Mouse (Mus musculus) cerebellum, adult 2 months (tissue): ENCODE data around the gene Aqp11. TPM values are rescaled to one million over a fixed set of nuclear protein-coding genes. Genes with fewer than 3 reads are reported as not detected.

Experiments used
- DNase-seq, 2 experiments: peaks; one replicate each; pipeline ENCODE4 v3.0.0; 2021
- H3K27ac ChIP-seq: fragments of 200-500 bp; 2 replicates; pipeline ENCODE4 v1.5.1; 2012; ENCODE audit warnings: low read length, control low read depth, inconsistent platforms; ENCODE audit not compliant: insufficient read depth
- H3K27me3 ChIP-seq: fragments of 200-500 bp; 2 replicates; pipeline ENCODE4 v1.6.1; 2012; ENCODE audit warnings: inconsistent platforms, mild to moderate bottlenecking, low read length, moderate library complexity; ENCODE audit not compliant: control insufficient read depth, insufficient read depth
- H3K4me1 ChIP-seq: fragments of 200-500 bp; 2 replicates; pipeline ENCODE4 v1.6.1; 2011; ENCODE audit warnings: low read length; ENCODE audit not compliant: control insufficient read depth, insufficient read depth
- H3K4me3 ChIP-seq: fragments of 200-500 bp; replicated peaks from 2 replicates; pipeline ENCODE3; 2011; ENCODE audit warnings: mild to moderate bottlenecking, low read depth, low read length, control low read depth; ENCODE audit not compliant: insufficient read depth
- CTCF ChIP-seq: fragments of 200-500 bp; IDR thresholded peaks from 2 replicates; pipeline ENCODE4 v1.5.1; 2011; ENCODE audit warnings: low read depth, mild to moderate bottlenecking, control low read depth, low read length, moderate library complexity, borderline replicate concordance; ENCODE audit not compliant: insufficient read depth
- POLR2A ChIP-seq: fragments of 200-500 bp; IDR thresholded peaks from 2 replicates; pipeline ENCODE4 v1.6.1; 2011; ENCODE audit warnings: low read length, control low read depth, borderline replicate concordance; ENCODE audit not compliant: insufficient read depth
- WGBS: fragments of 180-500 bp; shearing (Covaris S2); methylation state at CpG from one replicate; pipeline ENCODE4 v1.1.7; 2018; 5-methylcytosine and 5-hydroxymethylcytosine counted together
- polyA plus RNA-seq: library from polyadenylated mRNA; depleted of rRNA; stranded (reverse); fragments of >200 nt; gene quantifications from 2 replicates; pipeline ENCODE4 v1.2.3, GENCODE M21; 2012

The Aqp11 gene
- polyA plus RNA-seq, 1 experiment, result 13.9 TPM

DNA sequence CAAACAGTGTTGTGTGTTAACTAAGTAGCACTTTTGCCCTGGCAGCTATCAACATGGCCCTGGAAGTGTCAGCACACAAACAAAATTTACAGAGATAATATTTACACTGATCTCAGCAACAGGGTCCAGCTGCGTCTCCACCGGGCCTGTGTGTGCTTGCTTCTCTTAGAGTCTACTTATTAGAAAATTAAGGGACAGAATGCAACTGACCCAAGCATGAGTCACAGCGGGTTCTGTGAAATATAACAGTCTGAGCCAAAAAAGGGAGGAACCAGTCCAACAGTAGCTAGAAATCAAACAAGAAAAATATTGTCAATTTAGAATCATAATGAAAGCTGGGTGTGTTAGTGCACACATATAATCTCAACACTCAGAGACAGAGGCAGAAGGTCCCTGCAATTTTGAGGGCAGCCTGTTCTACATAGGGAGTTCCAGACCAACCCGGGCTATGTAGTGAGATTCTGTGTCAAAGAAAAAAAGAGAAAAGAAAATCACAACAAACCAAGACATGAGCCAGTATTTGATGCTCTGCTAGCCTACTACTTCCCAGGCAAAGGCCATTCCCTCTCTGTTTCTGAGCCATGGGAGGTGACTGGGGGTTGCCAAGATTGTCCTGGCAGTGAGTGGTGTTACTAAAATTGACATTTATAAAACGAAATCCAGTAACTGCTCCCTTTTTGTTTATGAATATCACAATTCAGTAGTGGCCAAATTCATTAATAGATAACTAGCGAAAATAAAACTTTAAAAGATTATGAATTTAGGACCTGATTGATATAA lies 32.9 kb upstream of the Aqp11 start:
- H3K4me3 ChIP-seq, result no peak overlapping the region
- peak; percentile 35 to 67 for DNase-seq
- H3K4me1 ChIP-seq, result peaks cover 21% of the 10 kb centered on the region; the same call in 1 of the 2 replicates
- peak overlapping the region; percentile 2; the same call in 1 of the 2 replicates for H3K27ac ChIP-seq
- H3K27me3 ChIP-seq, result no peaks in the 10 kb centered on the region
- WGBS, result 19% methylated on average over 6 of the region's 6 CpGs
- TF ChIP-seq CTCF (no peak), POLR2A (no peak)

DNA sequence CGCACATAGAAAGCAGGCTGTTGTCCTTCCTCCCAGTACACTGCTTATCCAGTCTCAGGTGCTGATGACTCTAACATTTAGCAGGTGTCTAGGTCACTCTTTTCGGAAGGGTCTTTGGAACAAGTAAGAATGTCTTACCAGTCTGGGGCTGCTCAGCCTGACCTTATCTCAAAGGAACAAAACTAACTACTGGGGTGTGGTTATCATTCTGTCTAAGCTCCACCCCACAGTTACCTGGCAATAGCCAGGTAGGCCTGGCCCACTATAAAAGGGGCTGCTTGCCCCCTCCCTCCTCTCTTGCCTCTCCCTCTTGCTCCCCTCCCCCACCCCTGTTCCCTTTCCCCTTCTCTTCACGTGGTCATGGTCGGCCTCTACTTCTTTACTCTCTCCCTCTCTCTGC lies 30.9 kb upstream of the Aqp11 start:
- TF ChIP-seq POLR2A (no peak), CTCF (no peak)
- peaks cover 21% of the 10 kb centered on the region; the same call in 1 of the 2 replicates for H3K4me1 ChIP-seq
- no peak overlapping the region for H3K4me3 ChIP-seq
- H3K27ac ChIP-seq, result no peak overlapping the region
- DNase-seq, result no peak
- 84% methylated on average over 4 of the region's 4 CpGs for WGBS
- no peaks in the 10 kb centered on the region for H3K27me3 ChIP-seq

DNA sequence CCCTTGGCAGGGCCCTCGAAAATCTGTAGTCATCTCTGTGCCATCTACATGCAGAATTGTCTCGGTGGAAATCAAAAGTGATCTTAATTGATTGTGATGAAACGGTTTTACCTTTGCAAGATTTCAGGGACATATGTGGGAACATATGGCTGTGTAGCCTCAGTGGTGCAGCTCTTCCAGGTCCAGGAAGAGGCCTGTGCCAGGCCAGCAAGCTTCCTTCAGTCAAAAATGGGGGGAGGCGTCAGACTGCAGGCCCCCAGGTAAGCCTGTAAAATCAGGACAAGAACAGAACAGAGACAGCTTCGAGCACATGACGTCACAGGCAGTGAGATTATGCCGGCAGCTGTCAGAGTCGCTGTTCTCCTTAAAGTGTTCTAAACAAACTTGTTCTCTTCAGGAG lies 29.8 kb upstream of the Aqp11 start:
- WGBS, result 15% methylated on average over 8 of the region's 8 CpGs
- peak; percentile 38 to 70 for DNase-seq
- H3K4me1 ChIP-seq, result peaks cover 21% of the 10 kb centered on the region; the same call in 1 of the 2 replicates
- no peak overlapping the region for H3K27ac ChIP-seq
- no peak overlapping the region for H3K4me3 ChIP-seq
- no peaks in the 10 kb centered on the region for H3K27me3 ChIP-seq
- TF ChIP-seq POLR2A (no peak), CTCF (no peak)

DNA sequence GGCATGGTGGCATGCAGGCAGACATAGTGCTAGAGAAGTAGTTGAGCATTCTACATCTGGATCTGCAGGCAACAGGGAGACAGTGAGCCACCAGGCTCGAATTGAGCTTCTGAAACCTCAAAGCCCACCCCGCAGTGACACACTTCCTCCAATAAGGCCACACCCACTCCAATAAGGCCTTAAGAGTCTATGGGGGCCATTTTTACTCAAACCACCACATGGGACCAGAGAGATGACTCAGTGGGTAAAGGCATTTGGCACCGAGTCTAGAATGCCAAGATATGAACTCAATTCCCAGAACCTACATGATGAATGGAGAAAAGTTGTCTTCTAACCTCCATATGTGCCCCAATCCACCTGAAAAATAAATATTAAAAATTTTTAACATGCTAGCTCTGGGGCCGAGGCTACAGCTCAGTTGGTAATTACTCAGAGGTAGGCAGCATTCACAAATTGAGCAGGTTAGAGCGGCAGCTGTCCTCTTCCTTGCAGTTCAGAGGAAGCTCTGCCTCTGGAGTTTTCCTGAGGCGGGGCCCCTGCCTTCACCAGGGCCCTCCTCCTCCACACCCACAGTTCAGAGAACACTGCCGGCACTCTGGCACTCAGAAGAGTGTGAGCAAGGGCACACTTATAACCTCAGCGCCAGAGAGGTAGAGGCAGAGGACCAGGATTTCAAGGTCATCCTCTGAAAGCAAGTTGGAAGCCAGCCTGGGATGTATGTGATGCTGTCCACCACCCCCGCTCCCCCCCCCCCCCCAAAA lies 28.5 kb upstream of the Aqp11 start:
- H3K4me3 ChIP-seq, result no peak overlapping the region
- no peak for DNase-seq
- H3K4me1 ChIP-seq, result peaks cover 20% of the 10 kb centered on the region; the same call in 1 of the 2 replicates
- no peak overlapping the region for H3K27ac ChIP-seq
- WGBS, result 87% methylated on average over 9 of the region's 9 CpGs
- no peaks in the 10 kb centered on the region for H3K27me3 ChIP-seq
- no peak for TF ChIP-seq CTCF
- TF ChIP-seq POLR2A, result no peak

DNA sequence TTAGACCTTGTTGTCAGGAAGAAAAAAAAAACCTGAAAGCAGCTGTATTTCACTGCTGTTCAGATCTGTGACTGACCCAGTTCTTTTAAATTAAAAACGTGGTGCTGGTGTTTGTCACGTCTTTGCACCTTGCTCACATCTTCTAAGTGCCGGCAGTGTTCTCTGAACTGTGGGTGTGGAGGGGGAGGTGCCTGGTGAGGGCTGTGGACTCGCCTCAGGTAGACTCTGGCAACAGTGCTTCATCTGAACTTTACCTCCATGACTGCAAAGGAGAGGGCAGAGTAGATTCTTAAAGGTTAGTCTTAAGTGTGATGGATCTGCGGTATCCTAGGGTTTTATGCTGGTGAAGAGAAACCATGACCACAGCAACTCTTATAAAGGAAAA lies 27.9 kb upstream of the Aqp11 start:
- TF ChIP-seq CTCF (no peak), POLR2A (no peak)
- WGBS, result 89% methylated on average over 5 of the region's 5 CpGs
- no peaks in the 10 kb centered on the region for H3K27me3 ChIP-seq
- DNase-seq, result no peak
- H3K4me1 ChIP-seq, result peaks cover 14% of the 10 kb centered on the region; the same call in 1 of the 2 replicates
- no peak overlapping the region for H3K27ac ChIP-seq
- no peak overlapping the region for H3K4me3 ChIP-seq

DNA sequence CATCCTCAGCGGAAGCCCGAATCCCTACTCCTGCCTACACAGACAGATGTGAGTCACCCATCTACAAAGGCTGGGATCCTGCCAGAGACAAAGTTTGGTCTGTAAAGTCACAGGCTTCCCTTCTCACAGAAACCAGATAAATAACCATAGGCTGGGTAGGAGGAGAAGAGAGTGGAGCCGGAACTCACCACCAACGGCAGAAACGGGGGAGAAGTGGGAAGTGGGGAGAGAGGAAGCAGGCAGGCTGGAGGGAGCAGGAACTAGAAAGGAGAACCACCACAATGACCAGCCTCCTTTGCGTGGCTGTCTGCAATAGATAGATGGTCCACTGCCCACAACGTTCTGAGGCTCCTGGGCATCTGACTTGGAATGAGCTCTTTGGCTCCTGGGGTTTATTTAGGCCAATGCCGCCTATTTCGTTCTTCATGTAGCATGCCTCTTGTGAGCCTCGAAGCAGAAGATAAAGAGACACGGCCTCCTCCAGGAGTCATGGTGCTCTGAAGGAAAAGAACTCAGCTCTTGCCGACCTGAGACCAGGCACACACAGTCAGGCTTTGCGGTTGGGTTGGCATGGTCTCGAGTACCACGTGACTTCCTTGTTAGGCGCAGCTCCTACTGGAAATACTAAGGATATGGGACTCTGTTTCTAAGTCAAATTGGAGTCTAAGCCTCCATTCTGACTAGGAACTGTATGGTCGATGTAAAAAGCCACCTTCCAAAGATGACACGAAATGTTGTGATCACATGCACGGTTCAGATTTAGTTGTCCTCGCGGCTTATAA lies 27.3 kb upstream of the Aqp11 start:
- peaks cover 11% of the 10 kb centered on the region; the same call in 1 of the 2 replicates for H3K4me1 ChIP-seq
- H3K27me3 ChIP-seq, result no peaks in the 10 kb centered on the region
- no peak overlapping the region for H3K4me3 ChIP-seq
- DNase-seq, result no peak
- WGBS, result 86% methylated on average over 21 of the region's 21 CpGs
- TF ChIP-seq CTCF, result no peak
- no peak for TF ChIP-seq POLR2A
- no peak overlapping the region for H3K27ac ChIP-seq

DNA sequence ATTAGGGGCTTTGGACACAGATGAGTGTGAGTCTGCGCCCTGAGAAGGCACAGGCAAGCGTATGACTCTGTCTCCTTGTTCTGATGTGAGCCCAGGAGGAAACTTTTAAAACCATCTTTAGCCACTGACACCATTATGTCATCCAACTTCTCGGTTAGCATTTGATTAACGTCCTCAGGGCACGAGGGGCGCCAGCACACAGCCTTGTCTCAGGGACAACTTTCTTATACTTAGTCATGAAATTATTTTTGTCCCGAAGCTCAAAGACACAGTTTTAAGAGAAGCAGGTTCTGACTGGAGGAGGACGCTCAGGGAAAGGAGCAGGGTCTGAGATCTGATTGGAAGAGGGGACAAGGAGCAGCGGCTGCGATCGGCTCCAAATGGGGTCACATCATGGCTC lies 26.5 kb upstream of the Aqp11 start:
- Histone ChIP-seq H3K27ac (no peak overlapping the region), H3K4me1 (peaks cover 11% of the 10 kb centered on the region; the same call in 1 of the 2 replicates), H3K27me3 (no peaks in the 10 kb centered on the region), H3K4me3 (no peak overlapping the region)
- 90% methylated on average over 11 of the region's 11 CpGs for WGBS
- TF ChIP-seq CTCF, result no peak
- no peak for TF ChIP-seq POLR2A
- no peak for DNase-seq
